Mouse (Mus musculus) cerebellum, adult (tissue): ENCODE measurements around the gene Pdlim5.
"Not testable (repeated sequence)": the region's sequence is repeated elsewhere in the genome, so short reads cannot be mapped to it uniquely, and the experiment has no call there.

Experiments
- ATAC-seq: cut with Nextera tagmentation; 2 replicates; pipeline ENCODE4 v1.9.2; 2017; ENCODE audit warnings: mild to moderate bottlenecking, moderate library complexity, mixed read lengths; ENCODE audit not compliant: insufficient number of reproducible peaks, low FRiP score, low TSS enrichment

Gene Pdlim5

GRCm38 (mm10) chr3:142209057-142209456 is 186.4 kb downstream of the Pdlim5 start:
- ATAC-seq: no peak

GRCm38 (mm10) chr3:142207488-142207887 is 188.0 kb downstream of the Pdlim5 start:
- no peak for ATAC-seq

- no peak for ATAC-seq
Measured at GRCm38 (mm10) chr3:142206316-142206715, 189.2 kb downstream of the Pdlim5 start.

GRCm38 (mm10) chr3:142196142-142196541 is 199.4 kb downstream of the Pdlim5 start:
- no peak for ATAC-seq

GRCm38 (mm10) chr3:142191627-142192026 is 203.9 kb downstream of the Pdlim5 start:
- ATAC-seq: not testable (repeated sequence)
